Mouse (Mus musculus) urinary bladder, postnatal 25 days (tissue): ENCODE results near the gene Polr3e.
"Not testable (repeated sequence)": the region's sequence is repeated elsewhere in the genome, so short reads cannot be mapped to it uniquely, and the experiment has no call there.

Experiments
- DNase-seq: peaks from one replicate; pipeline ENCODE4 v3.0.0; 2022; ENCODE audit warnings: low spot score

The Polr3e gene

DNA sequence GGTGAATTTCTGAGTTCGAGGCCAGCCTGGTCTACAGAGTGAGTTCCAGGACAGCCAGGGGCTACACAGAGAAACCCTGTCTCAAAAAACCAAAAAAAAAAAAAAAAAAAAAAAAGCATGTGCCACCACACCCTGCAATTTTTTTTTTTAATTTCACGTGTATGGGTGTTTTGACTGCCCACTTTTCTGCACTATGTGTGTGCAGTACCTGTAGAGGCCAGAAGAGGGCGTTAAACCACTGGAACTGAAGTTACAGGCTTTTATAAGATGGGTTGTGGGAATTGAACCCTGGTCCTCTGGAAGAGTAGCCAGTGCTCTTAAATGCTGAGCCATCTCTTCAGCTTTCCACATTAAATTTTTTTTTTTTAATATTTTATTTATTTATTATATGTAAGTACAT lies 7.4 kb upstream of the Polr3e start:
- not testable (repeated sequence) for DNase-seq

DNA sequence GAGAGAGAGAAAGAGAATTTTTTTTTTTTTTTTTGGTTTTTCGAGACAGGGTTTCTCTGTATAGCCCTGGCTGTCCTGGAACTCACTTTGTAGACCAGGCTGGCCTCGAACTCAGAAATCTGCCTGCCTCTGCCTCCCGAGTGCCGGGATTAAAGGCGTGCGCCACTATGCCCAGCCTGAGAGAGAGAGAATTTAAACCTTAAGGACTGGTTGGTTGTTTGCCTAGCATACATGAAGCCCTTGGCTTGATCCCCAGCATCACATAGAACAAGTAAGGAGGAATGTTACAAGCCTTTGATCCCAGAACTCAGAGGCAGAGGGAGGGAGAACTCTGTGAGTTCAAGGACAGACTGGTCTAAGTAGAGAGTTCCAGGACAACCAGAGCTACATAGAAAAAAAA lies 6.3 kb upstream of the Polr3e start:
- not testable (repeated sequence) for DNase-seq

DNA sequence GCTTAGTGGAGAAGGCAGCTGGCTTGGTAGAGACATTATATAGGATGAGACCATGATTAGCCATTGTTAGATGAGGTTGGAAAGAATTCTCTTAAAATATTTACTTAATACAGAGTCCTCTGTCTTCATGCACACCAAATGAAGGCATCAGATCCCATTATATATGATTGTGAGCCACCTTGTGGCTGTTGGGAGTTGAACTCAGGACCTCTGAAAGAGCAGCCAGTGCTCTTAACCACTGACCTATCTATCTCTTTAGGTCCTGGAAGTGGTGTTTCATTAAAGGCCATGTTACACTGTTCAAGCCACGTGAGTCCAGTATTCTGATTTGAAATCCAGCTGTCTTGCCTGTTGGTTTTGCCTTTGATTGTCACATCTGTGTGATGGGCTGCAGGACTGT lies 4.2 kb upstream of the Polr3e start:
- no peak for DNase-seq

DNA sequence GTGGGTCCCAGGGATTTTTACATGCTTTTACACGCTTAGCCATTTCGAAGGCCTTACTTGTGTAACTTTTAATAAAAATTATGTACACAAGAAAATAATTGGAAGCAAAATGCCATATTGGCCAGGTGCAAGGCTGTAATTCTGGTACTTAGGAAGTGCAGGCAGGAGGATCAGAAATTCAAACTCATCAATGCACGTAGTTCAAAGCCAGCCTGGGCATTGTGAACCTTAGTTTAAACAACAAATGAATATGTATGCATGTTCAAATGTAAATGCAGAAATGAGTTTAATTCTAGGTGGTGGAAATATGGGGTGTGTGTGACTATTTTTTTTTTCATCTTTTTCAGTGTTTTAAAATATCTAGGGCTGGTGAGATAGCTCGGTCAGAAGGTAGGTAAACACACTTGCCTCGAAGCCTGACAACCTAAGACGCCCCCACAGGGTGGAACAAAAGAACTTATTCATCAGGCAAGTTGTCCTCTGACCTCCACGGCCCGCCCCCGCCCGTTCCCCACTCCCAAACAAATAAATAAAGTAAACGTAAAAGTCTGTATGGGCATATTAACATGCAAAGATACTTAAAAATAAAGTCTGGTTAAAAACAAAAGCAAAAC lies 1.2 kb upstream of the Polr3e start:
- no peak for DNase-seq

DNA sequence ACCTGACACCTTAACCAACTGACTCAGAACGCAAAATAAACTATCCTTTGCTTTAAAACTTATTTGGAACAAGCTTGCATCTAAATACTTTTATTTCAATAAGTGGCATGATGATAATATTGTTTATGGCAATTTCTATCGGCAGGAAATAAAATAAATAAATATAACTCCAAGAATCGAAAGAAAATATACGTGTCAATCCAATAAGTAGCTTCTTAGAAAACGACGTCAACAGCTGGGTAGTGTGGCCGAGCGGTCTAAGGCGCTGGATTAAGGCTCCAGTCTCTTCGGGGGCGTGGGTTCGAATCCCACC lies 309 bp upstream of the Polr3e start:
- DNase-seq, result no peak

DNA sequence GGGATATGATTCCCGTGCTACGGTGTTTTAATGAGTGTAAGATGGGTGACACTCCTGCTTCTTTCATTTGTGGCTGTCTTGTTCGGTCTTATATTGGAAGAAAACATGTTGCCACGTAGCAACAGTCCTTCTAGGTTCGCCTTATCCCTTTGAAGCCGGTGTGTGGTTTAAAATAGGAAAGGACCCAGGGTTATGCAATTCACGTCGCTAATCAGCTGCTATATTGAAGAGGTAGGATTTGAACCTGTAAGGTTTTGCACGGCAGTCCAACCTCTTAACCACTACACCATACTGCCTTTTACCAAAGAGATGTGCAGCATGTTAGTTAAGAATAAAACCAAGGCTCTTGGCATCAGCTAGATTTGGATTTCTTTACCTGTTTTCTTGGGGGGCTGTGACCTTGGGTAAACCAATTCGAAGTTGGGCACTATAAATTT lies 1.0 kb downstream of the Polr3e start:
- peak; percentile 39 for DNase-seq

DNA sequence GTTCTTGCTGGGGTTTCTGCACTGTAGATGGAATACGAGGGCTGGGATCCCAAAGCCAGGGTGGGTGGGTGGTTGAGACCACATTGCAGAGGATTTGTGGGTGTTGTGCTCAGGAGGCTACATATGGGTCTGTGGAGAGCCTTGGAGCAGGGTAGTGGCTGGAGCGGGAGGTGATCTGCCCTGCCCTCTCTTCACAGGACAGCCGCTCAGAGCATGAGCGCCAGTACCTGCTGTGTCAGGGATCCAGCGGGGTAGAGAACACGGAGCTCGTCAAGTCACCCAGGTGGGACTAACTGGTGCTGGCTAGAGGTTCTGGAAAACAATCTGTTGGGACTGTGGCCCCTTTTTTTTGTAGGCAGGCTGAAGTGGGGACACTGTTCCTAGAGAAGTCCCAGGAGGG lies 15.6 kb downstream of the Polr3e start:
- no peak for DNase-seq

DNA sequence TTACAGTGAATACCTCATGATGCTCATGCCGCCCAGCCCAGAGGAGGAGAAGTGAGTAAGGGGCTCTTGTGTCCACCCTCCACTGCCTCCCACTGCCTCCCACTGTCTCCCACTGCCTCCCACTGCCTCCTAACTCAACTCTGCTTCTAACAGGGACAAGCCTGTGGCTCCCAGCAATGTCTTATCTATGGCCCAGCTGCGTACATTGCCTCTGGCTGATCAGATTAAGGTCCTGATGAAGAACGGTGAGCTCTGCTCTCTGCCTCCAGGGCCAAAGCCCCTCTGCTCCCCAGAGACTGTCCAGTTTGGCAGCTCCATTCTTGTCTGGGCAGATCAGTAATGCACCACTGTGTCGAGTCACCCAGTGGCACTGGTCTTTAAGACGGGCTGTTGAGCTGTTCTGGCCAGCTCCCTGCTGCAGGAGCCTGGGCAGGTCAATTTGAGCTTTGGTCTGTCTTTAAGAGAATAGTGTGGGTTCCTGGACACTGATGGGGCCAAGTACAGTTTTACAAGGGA lies 16.2 kb downstream of the Polr3e start:
- no peak for DNase-seq

DNA sequence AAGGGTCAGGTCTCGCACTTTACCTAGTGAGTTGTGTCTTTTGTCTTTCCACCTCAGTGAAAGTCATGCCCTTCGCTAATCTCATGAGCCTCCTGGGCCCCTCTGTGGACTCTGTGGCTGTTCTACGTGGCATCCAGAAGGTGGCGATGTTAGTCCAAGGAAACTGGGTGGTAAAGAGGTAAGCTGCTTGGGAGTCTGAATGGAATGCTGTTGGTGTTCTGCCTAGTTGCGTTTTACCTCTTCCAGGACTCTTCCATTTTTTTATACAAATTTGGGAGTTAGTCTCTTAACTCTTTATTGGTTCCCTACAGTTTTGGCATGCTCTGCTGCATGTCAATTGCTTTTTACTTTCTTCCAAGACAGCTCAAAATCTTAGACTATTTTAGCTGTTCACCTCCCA lies 17.2 kb downstream of the Polr3e start:
- DNase-seq, result peak; percentile 42

DNA sequence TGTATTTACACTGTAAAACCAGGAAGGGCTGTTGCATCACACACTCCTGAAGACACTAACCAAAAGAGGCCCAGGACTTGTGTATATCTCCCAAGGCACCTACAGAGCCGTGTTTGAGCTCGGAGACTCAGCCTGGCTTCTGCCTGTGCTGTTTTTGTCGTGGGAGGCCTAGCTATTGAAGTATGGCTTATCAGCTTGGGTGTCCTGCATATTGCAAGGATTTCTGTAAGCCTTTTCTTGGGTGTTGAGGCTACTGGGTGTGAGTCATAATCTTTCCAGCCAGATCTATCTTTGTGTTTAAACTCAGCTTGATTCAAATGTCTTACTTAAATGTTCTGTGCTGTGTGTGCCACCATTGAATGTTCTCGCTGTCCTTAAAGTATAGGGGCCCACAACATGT lies 19.0 kb downstream of the Polr3e start:
- no peak for DNase-seq

DNA sequence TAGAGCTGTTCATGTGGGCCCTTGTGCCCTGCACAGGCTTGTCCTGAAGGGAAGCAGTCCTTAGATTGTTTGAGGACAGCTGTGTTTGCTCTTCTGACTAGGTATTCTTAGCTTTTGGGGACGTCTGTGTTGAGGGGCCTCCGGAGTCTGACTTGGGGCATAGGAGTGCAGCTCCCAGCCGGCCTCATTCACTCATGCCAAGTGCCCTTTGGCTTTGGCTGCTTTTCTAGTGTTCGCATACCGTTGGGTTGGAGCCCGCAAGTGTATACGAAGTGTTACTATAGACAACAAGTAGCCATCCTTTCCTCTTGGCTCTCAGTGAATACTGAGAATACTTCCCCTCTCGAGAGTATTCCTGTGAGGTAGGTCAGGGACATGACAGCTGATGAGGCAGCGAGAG lies 20.7 kb downstream of the Polr3e start:
- DNase-seq, result no peak

DNA sequence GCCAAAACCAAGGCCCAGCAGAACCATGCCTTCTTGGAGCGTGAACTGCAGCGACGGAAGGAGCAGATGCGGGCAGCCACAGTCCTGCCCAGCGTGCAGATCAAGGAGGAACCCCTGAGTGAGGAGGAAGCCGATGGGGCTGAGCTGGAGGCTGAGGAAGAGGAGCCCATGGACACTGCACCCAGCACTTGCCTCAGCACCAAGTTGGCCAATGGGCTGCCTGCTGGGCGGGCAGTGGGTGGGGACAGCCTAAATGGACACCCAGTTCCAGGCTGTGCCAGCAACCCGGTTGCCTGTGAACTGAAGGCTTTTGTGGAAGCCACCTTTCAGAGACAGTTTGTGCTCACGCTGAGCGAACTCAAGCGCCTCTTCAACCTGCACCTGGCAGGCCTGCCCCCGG lies 22.8 kb downstream of the Polr3e start:
- DNase-seq, result no peak

DNA sequence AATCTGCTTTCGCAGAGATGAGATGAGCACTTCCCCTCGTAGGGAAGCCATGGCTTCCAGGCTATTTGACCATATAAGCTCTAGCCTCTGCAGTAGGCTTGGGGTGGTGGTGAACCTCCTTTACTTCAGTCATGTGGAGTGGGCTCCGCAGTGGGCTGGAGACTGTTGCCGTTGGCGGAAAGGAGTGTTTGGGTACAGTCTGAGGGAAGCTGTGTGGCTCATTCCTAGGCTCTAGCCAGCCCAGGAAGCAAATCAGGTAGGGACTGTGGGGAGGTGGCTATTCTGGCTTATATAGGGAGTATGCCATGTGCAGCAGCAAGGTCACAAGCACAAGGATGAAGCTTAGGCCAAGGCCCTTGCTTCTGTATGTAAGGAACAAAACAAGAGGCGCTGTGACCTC lies 23.7 kb downstream of the Polr3e start:
- DNase-seq, result no peak

DNA sequence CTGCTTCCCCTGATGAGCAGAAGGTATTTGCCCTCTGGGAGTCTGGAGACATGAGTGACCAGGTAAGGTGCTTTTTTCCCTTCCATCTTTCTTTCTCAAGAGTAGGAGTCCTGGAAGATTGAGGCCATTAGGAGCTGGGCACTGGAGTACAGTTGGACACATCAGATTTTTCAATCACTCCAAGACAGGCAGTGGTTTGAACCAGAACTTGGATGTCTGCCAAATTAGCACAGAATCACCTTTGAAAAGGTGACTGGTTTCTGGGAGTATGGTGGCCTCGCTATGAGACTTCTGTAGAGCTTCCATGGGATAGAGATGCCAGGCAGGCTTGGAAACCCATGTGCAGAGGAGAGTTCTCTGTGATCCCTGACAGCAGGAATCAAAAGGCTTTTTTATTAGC lies 25.0 kb downstream of the Polr3e start:
- DNase-seq, result no peak

DNA sequence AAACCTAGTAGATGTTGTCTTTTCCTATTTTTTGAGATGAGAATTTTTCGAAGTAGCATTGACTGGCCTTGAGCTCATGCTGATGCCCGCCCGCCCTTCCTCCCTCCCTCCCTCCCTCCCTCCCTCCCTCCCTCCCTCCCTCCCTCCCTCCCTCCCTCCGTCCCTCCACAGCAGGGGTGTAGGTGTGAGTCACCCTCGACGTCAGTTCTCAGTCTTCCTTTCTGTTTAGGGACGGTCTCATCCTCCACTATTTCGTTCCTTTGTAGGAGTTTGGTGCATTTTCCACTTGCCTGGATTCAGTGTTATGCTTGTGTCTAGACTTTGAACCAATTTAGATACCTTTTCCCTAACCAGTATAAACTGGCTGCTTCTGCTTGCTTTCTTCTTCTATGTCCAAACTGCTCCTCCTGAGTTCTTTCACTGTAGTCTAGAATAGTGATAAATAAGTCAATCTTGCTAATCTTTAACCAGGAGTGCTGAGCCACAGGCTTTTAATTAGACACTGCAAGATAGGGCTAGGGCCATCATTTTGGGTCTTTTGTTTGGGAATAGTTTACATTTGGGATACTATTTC lies 26.5 kb downstream of the Polr3e start:
- no peak for DNase-seq

DNA sequence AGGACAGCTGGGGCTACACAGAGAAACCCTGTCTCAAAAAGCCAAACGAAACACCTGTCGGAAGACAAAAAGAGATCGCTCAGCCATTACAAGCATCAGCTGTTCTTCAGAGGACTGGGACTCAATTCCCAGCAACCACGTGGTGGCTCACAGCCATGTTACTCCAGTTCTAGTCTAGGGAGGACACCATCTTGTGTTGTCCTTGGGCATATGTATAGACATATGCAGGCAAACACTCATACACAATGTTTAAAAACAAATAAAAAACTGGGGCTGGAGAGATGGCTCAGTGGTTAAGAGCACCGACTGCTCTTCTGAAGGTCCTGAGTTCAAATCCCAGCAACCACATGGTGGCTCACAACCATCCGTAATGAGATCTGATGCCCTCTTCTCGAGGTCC lies 36.0 kb downstream of the Polr3e start:
- not testable (repeated sequence) for DNase-seq

DNA sequence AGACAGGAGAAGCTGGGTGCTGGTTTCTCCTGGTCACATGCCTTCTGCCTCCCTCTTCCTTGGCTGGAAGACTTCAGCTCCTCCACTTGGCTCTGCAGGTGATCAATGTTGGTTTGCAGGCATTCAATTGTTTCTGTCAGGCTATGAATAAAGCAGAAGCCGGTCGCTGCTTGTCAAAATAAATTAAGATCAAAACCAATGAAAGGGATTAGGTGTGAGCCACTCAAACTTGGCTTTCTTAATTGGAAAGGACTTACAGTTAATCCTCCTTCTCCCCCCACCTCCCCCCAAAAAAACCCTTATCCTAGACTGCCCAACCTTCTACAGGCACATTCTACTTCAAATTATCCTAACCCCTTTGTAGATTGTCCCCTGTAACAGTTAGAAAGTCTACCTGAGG lies 42.6 kb downstream of the Polr3e start:
- no peak for DNase-seq

DNA sequence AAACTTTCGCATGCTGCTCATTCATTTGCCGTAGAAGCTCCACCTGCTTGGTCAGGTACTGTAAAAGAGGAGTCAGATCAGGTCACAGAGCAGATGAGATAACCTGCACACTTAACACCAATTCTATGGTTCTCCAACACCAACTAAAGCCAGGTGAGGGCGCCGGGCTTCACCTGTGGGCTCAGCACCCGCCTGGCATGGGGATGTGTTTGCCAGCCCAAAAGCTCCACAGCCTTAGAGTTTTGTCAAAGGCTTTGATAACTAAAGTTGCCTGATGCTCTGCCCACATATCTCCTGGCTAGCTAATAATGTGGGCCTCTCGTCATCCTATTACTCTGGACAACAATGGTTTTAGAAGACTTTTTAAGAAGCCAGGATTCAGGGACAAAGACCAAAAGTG lies 43.1 kb downstream of the Polr3e start:
- DNase-seq, result no peak

DNA sequence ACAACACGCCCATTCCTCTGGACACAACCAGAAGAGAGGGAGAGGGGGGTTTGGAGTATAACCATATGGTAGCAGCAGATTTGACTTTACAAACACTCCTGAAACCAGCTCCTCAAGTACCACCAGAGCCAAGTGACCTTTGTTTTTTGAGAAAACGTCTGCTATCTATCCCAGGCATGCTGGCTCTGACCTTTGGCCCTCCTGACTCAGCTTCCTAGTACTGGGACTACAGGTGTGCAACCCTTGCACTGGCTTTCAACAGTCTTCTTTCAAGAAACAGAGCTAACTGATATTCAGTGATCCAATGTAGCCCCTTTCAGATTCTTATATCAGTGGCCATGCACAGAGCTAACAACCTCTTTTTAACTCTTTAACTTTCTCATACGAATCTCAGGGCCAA lies 44.3 kb downstream of the Polr3e start:
- DNase-seq, result no peak

DNA sequence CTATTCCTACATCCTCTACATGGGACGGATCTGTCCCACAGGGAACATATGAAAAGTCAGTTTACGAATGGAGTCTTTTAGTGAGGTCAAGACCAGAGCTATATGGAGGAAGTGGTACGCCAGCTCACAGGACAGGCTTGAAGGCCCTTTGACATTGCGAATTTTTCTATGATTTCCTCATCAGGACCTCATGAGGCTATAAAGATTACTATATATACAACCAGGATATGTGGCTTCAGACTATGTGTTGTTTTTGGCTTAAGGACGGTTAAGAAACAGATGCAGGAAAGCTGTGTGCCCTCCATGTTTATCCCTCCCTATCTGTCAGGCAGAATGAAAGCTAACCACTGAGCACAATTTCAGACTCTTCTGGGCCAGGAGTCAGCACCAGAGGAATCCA lies 45.6 kb downstream of the Polr3e start:
- DNase-seq, result no peak

DNA sequence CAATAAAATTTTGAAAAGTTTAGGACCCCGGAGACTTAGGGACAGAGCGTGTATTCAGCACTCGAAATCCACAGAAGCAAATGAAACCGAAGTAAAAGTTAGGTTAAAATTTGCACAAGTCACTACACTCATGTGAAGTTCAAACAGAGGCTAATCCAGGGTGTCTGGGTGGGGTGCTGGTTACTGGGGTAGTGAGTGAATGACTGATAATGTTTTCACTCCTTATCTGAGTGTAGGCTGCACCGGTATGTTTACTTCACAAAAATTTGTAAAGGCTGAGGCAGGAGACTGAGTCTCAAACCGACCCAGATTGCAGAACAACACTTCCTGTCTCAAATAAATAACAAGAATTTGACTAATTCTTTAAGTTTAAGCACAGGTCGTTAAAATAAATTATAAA lies 51.7 kb downstream of the Polr3e start:
- DNase-seq, result no peak

DNA sequence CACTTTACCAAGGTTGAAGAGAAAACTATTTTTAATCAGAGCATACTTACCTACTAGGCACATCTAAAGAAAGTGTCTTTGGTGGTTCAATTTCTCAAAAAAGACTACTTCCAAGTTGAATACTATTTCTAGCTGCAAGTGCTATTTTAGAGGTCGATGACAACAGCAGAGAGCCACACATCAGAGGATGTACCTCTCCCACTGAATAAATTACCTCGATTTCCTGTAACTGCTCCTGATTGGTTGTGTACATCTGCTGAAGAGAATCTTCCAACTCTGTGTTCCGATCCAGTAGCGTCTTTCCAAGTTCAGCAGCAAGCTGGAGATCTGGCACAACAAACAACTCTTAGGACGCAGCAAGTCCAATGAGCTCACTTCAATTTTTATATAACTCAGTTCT lies 52.6 kb downstream of the Polr3e start:
- no peak for DNase-seq

DNA sequence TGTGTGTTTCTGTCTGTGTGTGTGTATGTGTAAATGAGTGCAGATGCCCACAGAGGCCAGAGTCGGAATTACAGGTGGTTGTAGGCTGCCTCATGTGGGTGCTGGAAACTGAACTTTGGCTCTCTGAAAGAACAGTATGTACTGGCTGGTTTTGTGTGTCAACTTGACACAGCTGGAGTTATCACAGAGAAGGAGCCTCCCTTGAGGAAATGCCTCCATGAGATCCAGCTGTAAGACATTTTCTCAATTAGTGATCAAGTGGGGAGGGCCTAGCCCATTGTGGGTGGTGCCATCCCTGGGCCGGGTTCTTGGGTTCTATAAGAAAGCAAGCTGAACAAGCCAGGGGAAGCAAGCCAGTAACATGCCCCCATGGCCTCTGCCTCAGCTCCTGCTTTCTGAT lies 54.9 kb downstream of the Polr3e start:
- DNase-seq, result not testable (repeated sequence)

DNA sequence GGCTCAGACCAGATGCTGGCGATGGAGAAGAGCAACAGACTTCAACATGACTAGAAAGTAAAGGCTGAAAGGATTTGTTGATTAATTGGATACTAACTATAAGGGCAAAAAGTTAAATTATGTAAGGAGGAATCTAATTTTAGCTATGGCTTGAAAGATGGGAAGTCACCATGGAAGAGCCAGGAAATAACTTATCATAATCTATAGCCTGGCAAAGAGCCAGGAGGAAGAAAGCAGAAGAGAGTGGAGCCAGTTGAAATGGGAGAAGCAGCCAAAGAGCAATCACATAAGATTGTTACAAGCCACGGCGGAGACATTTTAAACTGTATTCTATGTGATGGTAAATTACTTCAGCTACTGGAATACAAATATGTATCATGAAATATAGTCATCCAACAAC lies 56.5 kb downstream of the Polr3e start:
- no peak for DNase-seq
